Mouse (Mus musculus): Measurements from ENCODE around the gene Tmem176a. TPM values are rescaled to one million over a fixed set of nuclear protein-coding genes. Genes with fewer than 3 reads are reported as not detected.

The Tmem176a gene
- polyA plus RNA-seq, 1 experiment from 2014 or later: 144 TPM

DNA sequence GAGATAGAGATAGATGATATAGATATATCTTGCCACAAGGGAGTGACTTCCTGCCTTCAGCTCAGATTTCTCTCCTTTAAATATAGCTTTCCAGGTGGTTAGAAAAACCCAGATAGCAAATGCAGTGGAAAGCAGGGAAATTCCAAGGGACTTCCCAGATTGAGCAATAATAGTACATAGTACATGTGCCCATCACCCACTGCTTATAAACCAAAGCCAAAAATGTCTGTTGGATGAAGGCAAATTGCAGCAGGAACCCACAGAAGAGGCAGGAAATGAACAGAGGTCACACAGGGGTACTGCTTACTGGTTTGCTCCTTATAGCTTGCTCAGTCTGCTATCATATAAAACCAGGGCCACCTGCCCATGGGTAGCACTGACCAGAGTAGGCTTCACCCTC lies 11.1 kb upstream of the Tmem176a start:
- peak overlapping the region; percentile 40; the same call in 1 of the 2 replicates for H3K27ac ChIP-seq
- peaks cover 4% of the 10 kb centered on the region; the same call in 1 of the 2 replicates for H3K4me1 ChIP-seq
- no peaks in the 10 kb centered on the region for H3K27me3 ChIP-seq (replicated peaks)
- no peaks in the 10 kb centered on the region for H3K9me3 ChIP-seq
- H3K9ac ChIP-seq: no peak overlapping the region
- no peak for ATAC-seq (ENCODE audit: insufficient read depth, low FRiP score, low read depth)
- H3K36me3 ChIP-seq: peaks cover 24% of the 10 kb centered on the region
- H3K4me2 ChIP-seq: no peak overlapping the region
- no peak overlapping the region for H3K4me3 ChIP-seq (replicated peaks)

GRCm38 (mm10) chr6:48830241-48830640 lies 10.5 kb upstream of the Tmem176a start:
- Histone ChIP-seq H3K27ac (peak overlapping the region; percentile 40), H3K27me3 (replicated peaks) (no peaks in the 10 kb centered on the region), H3K4me1 (peaks cover 4% of the 10 kb centered on the region; the same call in 1 of the 2 replicates), H3K9ac (no peak overlapping the region), H3K4me2 (no peak overlapping the region), H3K9me3 (no peaks in the 10 kb centered on the region), H3K36me3 (peaks cover 30% of the 10 kb centered on the region), H3K4me3 (replicated peaks) (no peak overlapping the region)
- WGBS: 20% methylated on average over 1 of the region's 1 CpGs
- ATAC-seq (ENCODE audit: insufficient read depth, low FRiP score, low read depth): no peak; the same call in 1 of the 2 replicates

GRCm38 (mm10) chr6:48831141-48831540 lies 9.6 kb upstream of the Tmem176a start:
- WGBS: 82% methylated on average over 5 of the region's 5 CpGs
- Histone ChIP-seq H3K4me1 (peaks cover 4% of the 10 kb centered on the region; the same call in 1 of the 2 replicates), H3K9me3 (no peaks in the 10 kb centered on the region), H3K27me3 (replicated peaks) (no peaks in the 10 kb centered on the region), H3K4me2 (no peak overlapping the region), H3K9ac (no peak overlapping the region), H3K36me3 (peaks cover 38% of the 10 kb centered on the region), H3K27ac (peak overlapping the region; percentile 40; the same call in 1 of the 2 replicates), H3K4me3 (replicated peaks) (no peak overlapping the region)
- ATAC-seq (ENCODE audit: insufficient read depth, low FRiP score, low read depth): no peak

GRCm38 (mm10) chr6:48832426-48832825 lies 8.3 kb upstream of the Tmem176a start:
- no peak for ATAC-seq (ENCODE audit: insufficient read depth, low FRiP score, low read depth)
- no peaks in the 10 kb centered on the region for H3K27me3 ChIP-seq (replicated peaks)
- no peak overlapping the region for H3K4me3 ChIP-seq (replicated peaks)
- peaks cover 4% of the 10 kb centered on the region; the same call in 1 of the 2 replicates for H3K4me1 ChIP-seq
- peaks cover 43% of the 10 kb centered on the region for H3K36me3 ChIP-seq
- no peaks in the 10 kb centered on the region for H3K9me3 ChIP-seq
- H3K27ac ChIP-seq: no peak overlapping the region
- H3K4me2 ChIP-seq: no peak overlapping the region
- WGBS: 81% methylated on average over 1 of the region's 1 CpGs
- no peak overlapping the region for H3K9ac ChIP-seq

DNA sequence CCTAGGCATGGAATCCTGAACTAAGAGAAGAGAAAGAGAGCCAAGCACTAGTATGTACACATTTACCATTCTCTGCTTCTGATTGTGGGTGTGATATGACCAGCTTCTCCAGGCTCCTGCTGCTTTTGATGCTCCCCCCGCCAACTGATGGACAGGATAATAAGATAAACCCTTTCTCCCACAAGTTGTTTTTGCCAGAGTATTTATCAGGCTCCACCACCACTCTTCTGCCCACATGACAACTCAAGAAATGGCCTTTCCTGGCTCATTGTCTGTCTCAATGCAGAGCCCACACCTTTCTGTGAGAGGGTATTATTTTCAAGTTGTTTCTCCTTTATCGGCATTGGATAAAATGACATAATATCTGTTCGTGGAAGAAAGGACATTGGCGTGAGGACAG lies 7.2 kb upstream of the Tmem176a start:
- Histone ChIP-seq H3K27me3 (replicated peaks) (no peaks in the 10 kb centered on the region), H3K9ac (no peak overlapping the region), H3K27ac (no peak overlapping the region), H3K4me1 (peaks cover 6% of the 10 kb centered on the region; the same call in 1 of the 2 replicates), H3K9me3 (no peaks in the 10 kb centered on the region), H3K4me3 (replicated peaks) (no peak overlapping the region), H3K36me3 (peaks cover 44% of the 10 kb centered on the region), H3K4me2 (no peak overlapping the region)
- no peak for ATAC-seq (ENCODE audit: insufficient read depth, low FRiP score, low read depth)
- 96% methylated on average over 4 of the region's 4 CpGs for WGBS

GRCm38 (mm10) chr6:48835241-48835640 lies 5.5 kb upstream of the Tmem176a start:
- ATAC-seq (ENCODE audit: insufficient read depth, low FRiP score, low read depth): no peak
- Histone ChIP-seq H3K27ac (no peak overlapping the region), H3K4me1 (peaks cover 19% of the 10 kb centered on the region), H3K9ac (no peak overlapping the region), H3K9me3 (no peaks in the 10 kb centered on the region), H3K4me3 (replicated peaks) (no peak overlapping the region), H3K27me3 (replicated peaks) (no peaks in the 10 kb centered on the region), H3K36me3 (peaks cover 44% of the 10 kb centered on the region), H3K4me2 (no peak overlapping the region)
- WGBS: 78% methylated on average over 5 of the region's 5 CpGs

- WGBS: 87% methylated on average over 5 of the region's 5 CpGs
- peaks cover 44% of the 10 kb centered on the region for H3K36me3 ChIP-seq
- ATAC-seq (ENCODE audit: insufficient read depth, low FRiP score, low read depth): no peak
Observed at GRCm38 (mm10) chr6:48836146-48836545, 4.6 kb upstream of the Tmem176a start.

GRCm38 (mm10) chr6:48837516-48837915 lies 3.2 kb upstream of the Tmem176a start:
- no peak overlapping the region for H3K4me3 ChIP-seq (replicated peaks)
- H3K27ac ChIP-seq: no peak overlapping the region
- H3K27me3 ChIP-seq (replicated peaks): no peaks in the 10 kb centered on the region
- no peak overlapping the region for H3K4me2 ChIP-seq
- peaks cover 22% of the 10 kb centered on the region for H3K4me1 ChIP-seq
- H3K36me3 ChIP-seq: peaks cover 40% of the 10 kb centered on the region
- 89% methylated on average over 7 of the region's 7 CpGs for WGBS
- ATAC-seq (ENCODE audit: insufficient read depth, low FRiP score, low read depth): no peak
- no peak overlapping the region for H3K9ac ChIP-seq
- no peaks in the 10 kb centered on the region for H3K9me3 ChIP-seq

More at GRCm38 (mm10) chr6:48836146-48836545, 4.6 kb upstream of the Tmem176a start:
- H3K9ac ChIP-seq: no peak overlapping the region
- H3K4me2 ChIP-seq: no peak overlapping the region
- no peak overlapping the region for H3K4me3 ChIP-seq (replicated peaks)
- H3K27me3 ChIP-seq (replicated peaks): no peaks in the 10 kb centered on the region
- no peak overlapping the region for H3K27ac ChIP-seq
- H3K4me1 ChIP-seq: peaks cover 16% of the 10 kb centered on the region
- no peaks in the 10 kb centered on the region for H3K9me3 ChIP-seq

DNA sequence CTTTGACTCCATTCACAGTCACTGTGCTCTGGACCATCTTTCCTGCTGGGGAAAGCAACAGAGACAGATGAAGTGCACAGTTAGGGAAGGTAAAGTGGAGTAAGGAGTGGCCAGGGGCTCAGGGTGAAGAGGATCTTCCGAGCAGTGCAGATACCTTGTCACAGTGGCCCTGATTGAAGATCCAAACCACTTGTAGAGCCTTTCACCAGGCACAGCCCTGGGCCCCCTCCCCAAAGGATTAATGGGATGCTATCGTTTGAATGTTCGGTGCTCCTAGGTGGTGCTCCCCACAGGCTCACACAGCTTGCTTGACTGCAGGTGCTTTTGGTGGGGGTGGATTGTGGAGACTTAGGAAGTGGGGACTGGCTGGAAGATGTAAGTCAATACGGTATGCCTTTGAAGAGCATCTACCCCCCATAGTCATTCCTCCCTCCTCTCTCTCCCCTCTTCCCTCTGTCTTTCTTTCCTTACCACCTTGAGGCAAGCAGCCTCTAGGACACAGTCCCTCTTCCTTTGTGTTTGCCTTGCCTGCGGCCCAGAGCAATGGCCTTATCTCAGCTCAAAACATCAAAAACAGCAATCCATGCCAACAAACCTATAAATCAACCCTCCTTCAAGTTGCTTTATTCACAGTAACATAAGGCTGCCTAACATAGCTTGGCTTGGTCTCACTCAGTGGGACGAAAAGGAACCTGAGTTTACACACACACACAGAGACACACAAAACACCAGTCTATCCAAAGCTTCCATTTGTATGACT lies 2.2 kb upstream of the Tmem176a start:
- H3K27me3 ChIP-seq (replicated peaks): no peaks in the 10 kb centered on the region
- no peak for ATAC-seq (ENCODE audit: insufficient read depth, low FRiP score, low read depth)
- 0 out of 2 replicates have a peak overlapping the region, but pooled peaks have one; percentile 1 for H3K4me3 ChIP-seq (replicated peaks)
- H3K36me3 ChIP-seq: peaks cover 33% of the 10 kb centered on the region
- H3K9ac ChIP-seq: no peak overlapping the region
- H3K4me2 ChIP-seq: peak overlapping the region; percentile 81
- H3K9me3 ChIP-seq: no peaks in the 10 kb centered on the region
- H3K4me1 ChIP-seq: peaks cover 22% of the 10 kb centered on the region
- H3K27ac ChIP-seq: no peak overlapping the region
- 60% methylated on average over 6 of the region's 6 CpGs for WGBS

DNA sequence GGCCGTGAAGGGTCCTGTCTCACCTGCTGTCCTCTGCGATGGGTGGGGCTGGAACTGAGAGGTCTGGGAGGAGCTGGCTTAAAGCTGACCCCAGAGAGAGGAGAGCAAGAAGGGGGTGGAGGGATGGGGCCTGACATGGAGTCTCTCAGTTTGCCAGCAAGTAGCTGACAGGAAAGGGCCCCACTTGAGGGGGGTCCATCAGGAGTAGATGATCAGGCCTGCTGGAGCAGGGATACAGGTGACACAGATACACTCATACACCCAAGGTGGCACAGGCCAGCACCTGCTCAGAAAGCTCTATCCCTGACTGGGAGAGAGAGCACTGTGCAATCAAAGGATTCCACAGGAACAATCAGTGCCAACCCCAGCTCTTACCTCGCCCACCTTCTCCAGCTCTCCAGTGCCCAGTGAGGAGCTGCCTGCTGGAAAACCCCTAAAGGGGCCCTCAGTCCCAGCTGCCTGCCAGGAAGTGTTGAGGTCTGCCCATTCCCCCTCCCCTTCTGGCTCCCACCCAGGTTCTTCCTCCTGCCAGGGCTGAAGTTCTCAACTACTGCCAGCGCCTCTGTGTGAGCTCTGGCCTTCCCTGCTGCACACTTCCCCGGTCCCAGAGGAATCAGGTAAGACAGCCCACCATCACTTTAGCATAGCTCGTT lies 380 bp downstream of the Tmem176a start, which contains the start of gene Tmem176b:
Gene Tmem176b, minus strand, starts transcription at position 524 of the 653 bp plus-strand sequence.
- peaks cover 26% of the 10 kb centered on the region for H3K36me3 ChIP-seq
- 4% methylated on average over 6 of the region's 6 CpGs for WGBS
- H3K4me3 ChIP-seq (replicated peaks): peak within 1 kb of the TSS; percentile 56

DNA sequence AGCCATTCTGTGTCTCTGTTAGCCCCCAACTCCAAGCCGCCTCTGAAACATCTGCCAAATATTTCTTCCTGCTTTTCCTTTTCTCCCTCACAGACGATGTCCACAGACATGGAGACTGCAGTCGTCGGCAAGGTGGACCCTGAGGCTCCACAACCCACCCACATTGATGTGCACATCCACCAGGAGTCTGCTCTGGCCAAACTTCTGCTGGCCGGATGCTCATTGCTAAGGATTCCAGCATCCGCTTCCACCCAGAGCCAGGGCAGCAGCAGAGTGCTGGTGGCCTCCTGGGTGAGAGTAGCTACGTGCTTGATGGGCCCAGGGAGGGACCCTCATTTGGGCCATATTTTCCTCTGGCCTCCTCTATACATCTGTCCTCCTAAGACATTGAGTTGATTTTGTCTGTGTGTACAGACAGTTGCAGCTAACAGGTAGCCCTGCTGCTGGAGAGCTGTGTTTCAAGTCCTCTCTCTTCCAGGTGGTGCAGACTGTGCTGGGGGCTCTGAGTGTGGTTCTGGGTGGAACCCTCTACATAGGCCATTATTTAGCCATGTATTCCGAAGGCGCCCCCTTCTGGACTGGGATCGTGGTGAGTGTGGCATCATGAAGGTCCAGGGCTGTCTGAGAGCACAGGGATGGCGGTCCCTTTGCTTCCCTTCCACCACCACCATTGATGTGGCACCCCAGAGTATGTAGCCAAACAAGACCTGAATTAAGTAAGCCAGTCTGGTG lies 1.6 kb downstream of the Tmem176a start:
- peak overlapping the region; percentile 93 for H3K27ac ChIP-seq

More for the DNA sequence above, 380 bp downstream of the Tmem176a start, which contains the start of gene Tmem176b:
- peak; percentile 91 for ATAC-seq (ENCODE audit: insufficient read depth, low FRiP score, low read depth)
- peak within 1 kb of the TSS; percentile 81 for H3K4me2 ChIP-seq
- peak within 1 kb of the TSS; percentile 29 for H3K9ac ChIP-seq
- no peaks in the 10 kb centered on the region for H3K9me3 ChIP-seq
- H3K27me3 ChIP-seq (replicated peaks): no peaks in the 10 kb centered on the region
- peaks cover 22% of the 10 kb centered on the region for H3K4me1 ChIP-seq
- H3K27ac ChIP-seq: peak within 1 kb of the TSS; percentile 93

More for the DNA sequence above, 1.6 kb downstream of the Tmem176a start:
- peaks cover 22% of the 10 kb centered on the region for H3K4me1 ChIP-seq
- peaks cover 22% of the 10 kb centered on the region for H3K36me3 ChIP-seq
- H3K9ac ChIP-seq: no peak overlapping the region
- H3K27me3 ChIP-seq (replicated peaks): no peaks in the 10 kb centered on the region
- no peak for ATAC-seq (ENCODE audit: insufficient read depth, low FRiP score, low read depth)
- 47% methylated on average over 11 of the region's 11 CpGs for WGBS
- peak overlapping the region; percentile 56 for H3K4me3 ChIP-seq (replicated peaks)
- peak overlapping the region; percentile 81 for H3K4me2 ChIP-seq
- no peaks in the 10 kb centered on the region for H3K9me3 ChIP-seq

Measured in stomach, embryonic 15.5 days (tissue).